Mouse (Mus musculus): ENCODE measurements around the gene Aatf.
A peak's percentile ranks its signal among the peaks of the same experiment; 100 is the strongest.

Aatf gene

DNA sequence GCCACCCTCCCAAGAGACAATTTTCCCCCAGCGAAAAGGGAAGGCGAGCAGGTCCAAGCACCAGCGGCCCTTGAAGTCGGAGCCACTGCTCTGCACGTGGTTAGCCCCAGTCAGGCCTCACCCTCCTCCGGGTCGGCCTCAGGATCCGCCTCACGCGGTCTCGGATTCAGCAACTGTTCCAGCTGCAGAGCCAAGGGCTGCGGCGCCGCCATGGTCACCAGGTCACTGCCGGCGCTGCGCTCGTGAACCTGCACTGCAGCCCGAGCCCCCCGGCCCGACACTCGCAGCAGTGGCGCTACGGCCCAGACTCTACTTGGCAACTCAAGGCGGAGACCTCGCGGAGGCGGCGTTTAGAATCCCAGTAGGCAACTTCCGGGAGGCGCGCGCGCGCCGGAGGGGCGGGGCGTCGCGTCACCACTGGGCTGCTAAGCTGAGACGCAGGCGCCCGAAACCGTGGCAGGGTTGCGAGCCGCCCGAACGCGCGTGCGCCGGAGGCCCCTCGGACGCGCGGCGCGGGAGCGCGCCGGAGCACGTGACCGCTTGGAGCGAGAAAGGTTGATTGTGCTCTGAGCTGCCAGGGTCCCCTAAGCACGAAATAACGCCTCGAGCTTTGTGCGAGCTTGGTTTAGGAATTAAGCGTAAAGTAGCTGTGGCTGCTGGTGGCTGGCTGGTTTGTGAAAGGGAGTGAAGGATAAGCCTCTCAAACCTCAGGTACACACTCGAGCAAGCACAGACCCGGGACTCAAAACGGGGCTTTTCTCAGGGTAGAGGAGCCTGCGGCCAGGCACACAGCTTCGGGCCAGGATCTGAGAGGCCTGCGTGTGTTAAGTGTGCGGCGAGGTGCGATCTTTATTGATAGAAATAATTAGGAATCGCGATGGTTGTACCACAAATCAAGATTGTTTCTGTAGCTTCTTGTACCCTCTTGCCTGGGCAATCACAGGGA lies at the start of gene Aatf:
Aatf (minus strand) TSS at position 352 of the 946 bp plus-strand sequence.
- peak; percentile 99 for DNase-seq (ENCODE audit: extremely low spot score)

DNA sequence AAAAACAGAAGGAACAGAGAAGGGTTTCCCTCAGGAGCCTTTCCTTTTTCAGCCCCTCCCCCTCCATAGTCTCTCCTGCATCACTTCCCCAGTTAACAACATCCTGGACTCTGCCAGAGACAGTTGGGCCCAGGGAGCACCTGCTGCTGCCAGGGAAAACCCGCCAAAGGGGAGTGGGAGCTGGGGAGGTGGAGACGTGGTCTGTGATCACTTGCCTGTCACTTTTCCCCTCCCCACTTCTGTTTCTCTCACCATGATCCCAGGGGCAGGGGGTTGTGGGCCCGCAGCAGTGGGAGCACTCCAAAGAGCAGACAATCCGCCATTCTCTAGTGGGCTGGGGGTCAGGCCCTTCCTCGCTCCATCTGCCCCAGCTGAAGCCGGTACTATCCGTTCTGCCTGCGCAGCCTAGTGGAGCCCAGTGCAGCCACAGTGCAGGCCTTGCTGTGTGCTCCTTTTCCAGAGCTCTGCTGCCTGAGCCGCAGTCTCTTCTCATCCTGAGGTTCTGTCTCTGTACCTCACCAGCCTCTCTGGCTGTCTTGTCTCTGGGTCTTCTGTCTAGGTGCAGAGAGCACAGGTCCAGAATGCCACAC lies 49.5 kb upstream of the Aatf start:
- DNase-seq (ENCODE audit: extremely low spot score): no peak

- no peak for DNase-seq (ENCODE audit: extremely low spot score)
Observed at GRCm38 (mm10) chr11:84561546-84561945, 48.2 kb upstream of the Aatf start.

DNA sequence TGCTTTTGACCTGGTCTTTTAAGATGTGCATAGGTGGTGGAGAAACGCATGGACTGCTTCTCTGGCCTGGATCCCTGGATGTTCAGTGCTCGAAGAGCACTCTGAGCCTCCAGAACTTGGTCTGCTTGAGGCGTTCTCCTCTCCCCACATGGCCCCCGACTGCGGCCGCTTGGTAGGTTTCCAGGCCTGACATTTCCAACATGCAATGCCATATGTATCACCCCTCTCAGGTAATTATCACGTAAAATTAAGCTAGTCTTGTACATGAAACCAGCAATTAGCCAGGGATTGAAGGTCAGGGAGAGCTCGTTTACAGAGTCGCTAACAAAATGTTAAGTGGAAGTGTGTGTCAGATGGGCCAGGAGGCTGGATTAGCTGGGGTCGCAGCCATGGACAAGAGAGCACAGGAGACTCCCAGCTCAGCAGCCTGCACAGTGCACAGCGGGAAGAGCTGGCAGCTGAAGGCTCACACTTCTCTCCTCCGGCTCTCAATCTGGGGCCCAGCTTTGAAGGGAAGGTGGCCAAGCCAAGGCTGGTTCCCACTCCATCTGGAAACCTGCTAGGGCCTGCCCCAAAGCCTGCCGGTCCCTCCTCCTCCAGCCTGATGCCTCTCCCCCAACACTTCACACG lies 40.6 kb upstream of the Aatf start:
- no peak for DNase-seq (ENCODE audit: extremely low spot score)

DNA sequence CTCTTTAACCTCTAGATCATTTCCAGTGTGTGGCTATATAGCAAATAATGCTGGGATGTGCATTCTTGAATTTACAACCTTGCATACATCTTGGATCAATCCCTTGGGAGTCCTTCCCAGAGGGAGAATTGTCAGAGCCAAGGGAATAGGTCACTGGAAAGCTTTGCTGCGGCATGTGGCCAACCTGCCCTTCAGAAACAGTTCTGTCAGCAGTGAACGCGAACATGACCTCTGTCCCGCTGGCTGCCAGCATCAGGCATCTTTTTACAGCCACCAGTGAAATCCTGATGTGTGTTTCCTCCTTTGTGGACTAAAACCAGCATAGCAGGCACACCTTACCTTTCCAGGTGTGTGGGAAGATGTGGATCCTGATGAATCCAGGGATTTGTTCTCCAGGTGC lies 38.0 kb upstream of the Aatf start:
- no peak for DNase-seq (ENCODE audit: extremely low spot score)

DNA sequence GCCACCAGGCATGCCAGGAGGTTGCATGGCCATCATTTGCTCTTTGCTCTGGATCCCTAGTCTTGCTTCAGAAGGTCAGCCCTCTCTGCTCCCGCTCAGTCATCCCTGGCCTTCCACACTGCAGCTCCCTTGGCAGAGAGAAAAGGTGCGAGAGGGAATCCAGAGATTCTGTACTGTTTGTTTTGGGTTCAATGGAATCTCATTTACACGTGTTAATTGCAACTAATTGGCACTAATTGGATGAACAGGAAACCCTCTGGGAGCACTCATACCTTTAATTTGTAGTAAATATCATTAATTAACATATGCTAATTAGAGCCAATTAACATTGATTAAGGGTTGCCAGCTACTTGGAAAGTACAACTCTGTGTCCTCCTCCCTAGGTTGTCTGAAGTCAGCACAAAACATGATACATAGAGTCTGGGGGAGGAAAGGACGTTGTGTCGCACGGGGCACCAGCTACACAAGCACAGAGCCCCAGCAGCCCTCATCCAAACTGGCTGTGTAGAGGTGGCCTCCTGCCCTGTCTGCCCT lies 36.0 kb upstream of the Aatf start:
- DNase-seq (ENCODE audit: extremely low spot score): no peak

- no peak for DNase-seq (ENCODE audit: extremely low spot score)
Observed at GRCm38 (mm10) chr11:84548293-84548692, 35.0 kb upstream of the Aatf start.

DNA sequence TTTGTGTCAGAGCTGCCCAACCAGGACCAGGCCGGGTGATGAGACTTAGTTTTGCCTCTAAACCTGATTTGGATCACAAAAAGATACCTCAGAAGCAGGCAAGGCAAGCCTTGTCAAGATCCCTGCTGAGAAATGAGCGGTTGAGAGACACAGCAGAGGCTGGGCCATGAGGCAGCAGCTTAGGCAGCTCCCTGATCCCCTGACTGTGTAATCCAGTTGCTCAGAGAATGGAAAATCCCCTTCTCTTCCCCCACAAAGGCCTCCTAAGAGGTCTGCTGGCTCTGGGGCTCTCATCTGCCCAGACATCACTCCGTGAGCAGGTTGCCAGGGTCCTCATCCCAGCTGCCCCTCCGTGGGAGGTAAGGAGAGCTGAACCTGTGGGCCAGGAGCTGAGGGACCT lies 26.7 kb upstream of the Aatf start:
- DNase-seq (ENCODE audit: extremely low spot score): peak; percentile 19

- DNase-seq (ENCODE audit: extremely low spot score): no peak
Observed at GRCm38 (mm10) chr11:84529797-84530703, 16.7 kb upstream of the Aatf start.

DNA sequence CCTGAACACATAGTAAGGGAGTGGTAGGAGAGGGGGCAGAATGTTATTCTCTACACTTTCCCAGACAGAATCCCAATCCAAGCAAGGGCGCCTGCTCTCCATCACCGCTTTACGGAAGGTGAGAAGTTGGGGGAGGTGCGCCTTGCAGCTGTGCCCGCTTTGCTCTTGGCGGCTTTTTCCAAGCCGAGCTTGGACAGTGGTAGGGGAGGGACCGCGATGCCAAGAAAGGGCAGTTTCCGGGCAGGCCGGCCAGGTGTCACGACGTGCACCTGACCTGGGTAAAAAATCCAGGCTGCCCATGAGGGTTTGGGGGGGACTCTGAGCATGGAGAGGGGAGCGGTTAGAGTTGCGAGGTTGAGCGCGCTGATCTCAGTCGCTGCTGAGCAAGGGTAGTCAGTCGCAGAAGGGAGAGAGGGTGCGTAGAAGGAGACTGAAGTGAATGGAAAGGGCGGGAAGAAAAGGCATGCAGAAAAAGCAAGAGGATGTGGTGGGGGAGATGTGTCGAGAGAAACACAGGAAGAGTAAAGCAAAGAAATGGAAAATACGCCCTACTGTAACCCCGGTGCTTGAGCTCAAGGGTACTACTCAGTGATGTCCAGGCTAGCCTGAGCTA lies 15.9 kb upstream of the Aatf start:
- DNase-seq (ENCODE audit: extremely low spot score): no peak

GRCm38 (mm10) chr11:84526976-84527860 lies 13.9 kb upstream of the Aatf start:
- DNase-seq (ENCODE audit: extremely low spot score): no peak

DNA sequence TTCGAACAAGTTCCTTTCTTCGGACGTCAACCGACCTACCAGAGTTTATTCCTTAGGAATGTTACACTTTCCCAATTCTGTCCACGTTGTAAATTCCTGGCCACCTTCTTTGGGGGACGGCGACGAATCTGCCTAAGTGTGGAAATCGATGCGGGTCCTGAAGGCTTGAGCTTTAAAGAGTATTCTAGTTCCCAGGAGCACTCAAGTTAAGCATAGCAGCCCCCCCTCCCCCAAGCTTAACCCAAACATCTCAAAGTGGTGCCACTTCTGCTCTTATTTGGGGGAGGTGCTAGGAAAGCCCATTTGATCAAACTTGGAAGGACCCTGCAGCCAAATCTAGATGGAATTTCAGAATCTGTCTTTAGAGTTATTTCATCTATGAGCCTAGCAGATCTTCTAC lies 13.1 kb upstream of the Aatf start:
- no peak for DNase-seq (ENCODE audit: extremely low spot score)

- peak; percentile 84 for DNase-seq (ENCODE audit: extremely low spot score)
Observed at GRCm38 (mm10) chr11:84525421-84526274, 12.3 kb upstream of the Aatf start, which contains the start of gene Lhx1. Gene Lhx1, minus strand, starts transcription at chr11:84525535.

DNA sequence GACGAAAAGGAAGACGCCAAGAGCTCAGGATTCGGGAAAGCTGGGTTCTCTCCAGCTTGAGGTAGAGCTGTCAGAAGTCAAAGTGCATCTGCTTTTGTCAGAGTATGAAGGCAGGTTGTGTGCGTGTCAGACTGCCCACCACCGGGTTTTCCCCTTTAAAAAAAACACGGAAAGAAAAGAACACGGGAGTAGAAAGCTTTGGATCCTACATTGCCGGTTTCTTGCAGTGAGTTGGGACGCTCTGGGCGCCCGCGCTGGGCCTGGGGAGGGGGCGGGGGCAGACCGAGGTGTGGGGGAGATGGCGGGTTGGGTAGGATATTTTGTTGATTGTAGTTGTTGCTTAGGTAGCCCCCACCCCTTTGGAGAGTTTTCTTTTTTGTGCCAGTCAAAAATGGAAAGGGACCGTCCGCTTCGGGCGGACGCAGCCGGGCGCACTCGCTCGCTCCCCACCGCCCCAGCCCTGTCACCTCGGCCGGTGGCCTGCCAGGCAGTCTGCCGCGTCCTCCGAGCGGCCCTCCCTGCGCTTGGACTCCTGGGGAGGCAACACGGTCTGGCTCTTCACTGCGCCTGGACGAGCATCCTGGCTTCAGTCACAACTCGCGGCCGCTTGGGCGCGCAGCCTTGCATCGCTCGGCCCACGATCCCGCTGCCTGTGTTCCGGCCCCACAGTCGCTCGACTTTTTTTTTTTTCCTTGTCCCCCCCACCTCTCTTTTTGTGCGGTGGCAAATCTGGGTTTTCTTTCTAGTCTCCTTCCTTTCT lies 11.4 kb upstream of the Aatf start:
- DNase-seq (ENCODE audit: extremely low spot score): no peak

DNA sequence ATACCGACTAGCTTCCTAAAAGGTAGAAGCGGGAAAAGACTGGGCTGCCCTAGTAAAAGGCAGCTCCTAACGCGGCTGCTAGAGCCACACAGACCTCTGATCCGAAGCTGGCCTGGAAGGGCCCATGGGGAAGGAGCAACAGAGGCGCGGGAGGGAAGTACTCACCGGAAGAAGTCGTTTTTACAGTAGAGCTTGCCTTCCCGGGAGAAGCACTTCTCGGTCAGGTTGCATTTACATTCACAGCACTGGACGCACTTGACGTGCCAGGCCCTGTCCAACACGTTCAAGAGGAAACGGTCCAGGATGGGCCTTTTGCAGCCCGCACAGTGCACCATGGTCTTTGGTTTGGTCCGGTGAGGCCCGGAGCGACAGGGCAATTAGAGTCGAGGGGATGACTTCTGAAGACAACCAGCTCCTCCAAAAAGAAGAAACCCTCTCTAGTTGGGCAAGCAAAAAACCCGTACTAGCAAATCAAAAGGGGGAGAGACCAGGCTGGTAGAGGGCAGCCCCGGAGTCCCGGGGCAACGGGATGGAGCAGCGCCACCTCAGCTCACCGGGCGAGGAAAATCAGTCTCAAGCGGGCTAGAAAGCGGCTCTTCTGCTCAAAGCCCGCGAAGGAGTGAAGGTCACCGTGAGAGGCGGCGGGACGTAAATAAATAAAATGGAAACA lies 10.7 kb upstream of the Aatf start:
- DNase-seq (ENCODE audit: extremely low spot score): peak; percentile 54

- peak; percentile 64 for DNase-seq (ENCODE audit: extremely low spot score)
Observed at GRCm38 (mm10) chr11:84523321-84523831, 10.1 kb upstream of the Aatf start.

GRCm38 (mm10) chr11:84522577-84523320 lies 9.4 kb upstream of the Aatf start:
- no peak for DNase-seq (ENCODE audit: extremely low spot score)

All from embryo, embryonic 9.5 days (tissue).